Mouse (Mus musculus) forebrain, embryonic 16.5 days (tissue): ENCODE measurements around the gene Olfr488. TPM values are rescaled to one million over a fixed set of nuclear protein-coding genes. Genes with fewer than 3 reads are reported as not detected.
"Not testable (repeated sequence)": the region's sequence is repeated elsewhere in the genome, so short reads cannot be mapped to it uniquely, and the experiment has no call there.

Experiments
- ATAC-seq: fragments of 200-750 bp; cut with Nextera tagmentation; 2 replicates; pipeline ENCODE4 v1.8.0; 2017; ENCODE audit warnings: mild to moderate bottlenecking, moderate library complexity
- H3K27ac ChIP-seq: fragments of 300-500 bp; sonication (generic); 2 replicates; pipeline ENCODE4 v1.5.1; 2014; ENCODE audit warnings: low read length, control low read depth
- H3K27me3 ChIP-seq: fragments of 300-500 bp; sonication (generic); replicated peaks from 2 replicates; pipeline ENCODE4 v1.6.1; 2014; ENCODE audit warnings: low read length; ENCODE audit not compliant: control insufficient read depth, insufficient read depth
- H3K36me3 ChIP-seq: fragments of 300-500 bp; sonication (generic); 2 replicates; pipeline ENCODE4 v1.6.1; 2014; ENCODE audit not compliant: control insufficient read depth, insufficient read depth
- H3K4me1 ChIP-seq: fragments of 300-500 bp; sonication (generic); replicated peaks from 2 replicates; pipeline ENCODE4 v1.6.1; 2014; ENCODE audit warnings: low read length; ENCODE audit not compliant: control insufficient read depth, insufficient read depth
- H3K4me2 ChIP-seq: fragments of 300-500 bp; sonication (generic); 2 replicates; pipeline ENCODE4 v1.6.1; 2014; ENCODE audit warnings: mild to moderate bottlenecking, low read length, control low read depth
- H3K4me3 ChIP-seq: fragments of 300-500 bp; sonication (generic); replicated peaks from 2 replicates; pipeline ENCODE4 v1.5.1; 2014; ENCODE audit warnings: mild to moderate bottlenecking, low read length, control low read depth
- H3K9ac ChIP-seq: fragments of 300-500 bp; sonication (generic); replicated peaks from 2 replicates; pipeline ENCODE4 v1.6.1; 2014; ENCODE audit warnings: low read depth, low read length, control low read depth
- H3K9me3 ChIP-seq: fragments of 300-500 bp; sonication (generic); 2 replicates; pipeline ENCODE4 v1.6.1; 2016; ENCODE audit warnings: low read length; ENCODE audit not compliant: control insufficient read depth
- WGBS: fragments of 180-500 bp; shearing (Covaris S2); extraction: QIAGEN DNeasy Blood & Tissue Kit; methylation state at CpG from one replicate; pipeline ENCODE4 v1.1.7; 2014; 5-methylcytosine and 5-hydroxymethylcytosine counted together
- polyA plus RNA-seq: library from polyadenylated mRNA; unstranded; fragments of >200 nt; fragmentation: Nextera tagmentation; extraction: Ambion mirVana; gene quantifications from 2 replicates; pipeline ENCODE4 v1.2.1, GENCODE M21; 2015

Olfr488 gene
- polyA plus RNA-seq, result not detected in 2 replicates

DNA sequence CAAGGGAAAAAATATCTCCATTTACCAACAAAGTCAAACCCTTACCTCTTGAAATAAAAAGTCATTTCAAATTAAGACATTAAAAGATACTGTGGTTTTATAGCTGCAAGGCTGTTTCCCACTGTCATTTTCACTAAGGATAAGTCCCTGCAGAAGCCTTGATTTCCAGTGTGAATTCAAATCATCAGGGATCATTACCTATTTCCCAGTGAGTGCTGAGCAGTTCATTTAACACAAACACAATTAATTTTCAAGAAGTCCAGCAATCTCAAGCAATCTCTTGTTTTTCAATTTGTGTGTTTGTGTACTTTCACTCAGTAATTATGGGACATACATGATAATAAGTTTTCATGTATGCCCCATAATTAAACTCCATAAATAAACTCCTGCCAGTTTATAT is at the start of gene Olfr488:
Gene Olfr488 (minus strand): TSS at position 101 of the 400 bp plus-strand sequence.
- Histone ChIP-seq H3K27me3 (no peaks in the 10 kb centered on the region), H3K9me3 (no peaks in the 10 kb centered on the region), H3K36me3 (no peaks in the 10 kb centered on the region), H3K4me1 (no peaks in the 10 kb centered on the region), H3K4me3 (no peak within 1 kb of the TSS), H3K4me2 (no peak within 1 kb of the TSS), H3K9ac (no peak within 1 kb of the TSS), H3K27ac (no peak within 1 kb of the TSS)
- no peak for ATAC-seq

DNA sequence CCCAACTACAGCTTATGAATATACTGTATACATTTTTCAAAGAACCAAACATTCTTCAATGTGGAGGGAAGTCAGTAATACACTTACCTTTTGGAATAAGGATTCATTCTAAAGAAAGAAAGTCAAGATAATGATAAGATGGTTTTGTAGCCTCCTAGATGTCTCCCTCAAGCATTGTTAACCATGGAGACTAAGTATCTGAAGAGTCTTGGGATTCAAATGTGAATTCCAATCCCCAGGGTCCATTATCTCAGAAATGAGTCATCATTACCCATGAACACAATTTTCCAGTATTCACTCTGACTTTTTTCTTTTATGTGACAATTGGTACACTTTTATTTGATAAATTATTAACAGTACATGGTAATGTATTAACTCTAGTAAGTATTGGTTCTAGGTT is 30.7 kb upstream of the Olfr488 start, which contains the start of gene Olfr490:
Gene Olfr490 (minus strand): TSS at position 101 of the 400 bp plus-strand sequence.
- no peak within 1 kb of the TSS for H3K4me2 ChIP-seq

DNA sequence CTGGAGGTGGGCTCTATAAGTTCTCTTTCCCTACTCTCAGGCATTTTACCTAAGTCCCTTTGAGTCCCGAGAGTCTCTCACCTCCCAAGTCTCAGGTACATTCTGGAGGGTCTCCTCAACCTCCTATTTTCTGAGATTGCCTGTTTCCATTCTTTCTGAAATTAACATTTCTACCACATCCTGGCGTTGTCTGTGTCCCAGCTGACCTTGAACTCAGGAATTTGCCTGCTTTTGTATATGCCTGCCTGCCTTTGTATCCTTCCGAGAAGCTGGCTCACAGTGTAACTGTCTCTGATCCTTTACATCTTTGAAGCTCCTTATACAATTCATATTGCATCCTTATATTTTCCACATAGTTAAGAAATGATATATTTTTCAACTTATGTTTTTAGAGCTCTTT is 24.6 kb downstream of the Olfr488 start:
- Histone ChIP-seq H3K9me3 (no peaks in the 10 kb centered on the region), H3K27me3 (no peaks in the 10 kb centered on the region), H3K4me3 (no peak overlapping the region), H3K36me3 (no peaks in the 10 kb centered on the region), H3K4me1 (no peaks in the 10 kb centered on the region), H3K4me2 (no peak overlapping the region), H3K27ac (no peak overlapping the region), H3K9ac (no peak overlapping the region)
- WGBS, result 75% methylated on average over 3 of the region's 3 CpGs
- no peak for ATAC-seq

More for the DNA sequence above, 30.7 kb upstream of the Olfr488 start, which contains the start of gene Olfr490:
- Histone ChIP-seq H3K27ac (no peak within 1 kb of the TSS), H3K4me3 (no peak within 1 kb of the TSS), H3K9ac (no peak within 1 kb of the TSS), H3K9me3 (no peaks in the 10 kb centered on the region), H3K36me3 (no peaks in the 10 kb centered on the region), H3K27me3 (no peaks in the 10 kb centered on the region), H3K4me1 (no peaks in the 10 kb centered on the region)
- no peak for ATAC-seq

DNA sequence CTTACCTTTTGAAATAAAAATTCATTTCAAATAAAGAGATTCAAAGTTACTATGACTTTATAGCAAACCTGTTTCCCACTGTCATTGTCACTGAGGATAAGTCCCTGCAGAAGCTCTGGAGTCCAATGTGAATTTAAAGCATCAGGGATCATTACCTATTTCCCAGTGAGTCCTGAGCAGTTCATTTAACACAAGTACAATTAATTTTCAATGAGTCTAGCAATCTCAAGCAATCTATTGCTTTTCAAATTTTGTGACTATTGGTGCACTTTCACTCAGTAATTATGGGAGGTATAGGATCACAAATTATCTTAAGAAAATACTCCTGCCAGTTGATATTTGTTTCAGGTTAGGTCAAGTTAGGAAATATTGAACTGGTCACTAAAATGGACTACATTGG is 43.6 kb downstream of the Olfr488 start, which contains the start of gene Olfr487:
Gene Olfr487 (minus strand): TSS at position 101 of the 400 bp plus-strand sequence.
- not testable (repeated sequence) for H3K4me3 ChIP-seq, ATAC-seq, H3K4me2 ChIP-seq

More for the DNA sequence above, 43.6 kb downstream of the Olfr488 start, which contains the start of gene Olfr487:
- H3K36me3 ChIP-seq, H3K27me3 ChIP-seq, H3K4me1 ChIP-seq, H3K9ac ChIP-seq, H3K27ac ChIP-seq, H3K9me3 ChIP-seq: not testable (repeated sequence)

Other genes with a start within 250 kb of the Olfr488 start
- not detected in 2 replicates for gene Olfr478, start 224.4 kb downstream of the Olfr488 start, polyA plus RNA-seq
- gene Olfr479, start 207.7 kb downstream of the Olfr488 start, polyA plus RNA-seq, result not detected in 2 replicates
- gene Olfr480, start 191.0 kb downstream of the Olfr488 start, polyA plus RNA-seq, result not detected in 2 replicates
- not detected in 2 replicates for gene Olfr481, start 178.5 kb downstream of the Olfr488 start, polyA plus RNA-seq
- not detected in 2 replicates for gene Olfr482, start 160.8 kb downstream of the Olfr488 start, polyA plus RNA-seq
- not detected in 2 replicates for gene Olfr483, start 157.5 kb downstream of the Olfr488 start, polyA plus RNA-seq
- gene Olfr484, start 130.9 kb downstream of the Olfr488 start, polyA plus RNA-seq, result not detected in 2 replicates
- not detected in 2 replicates for gene Olfr485, start 98.5 kb downstream of the Olfr488 start, polyA plus RNA-seq
- gene Olfr486, start 85.6 kb downstream of the Olfr488 start, polyA plus RNA-seq, result not detected in 2 replicates
- not detected in 2 replicates for gene Olfr487, start 43.7 kb downstream of the Olfr488 start, polyA plus RNA-seq
- not detected in 2 replicates for gene Olfr490, start 30.6 kb upstream of the Olfr488 start, polyA plus RNA-seq
- gene Olfr491, start 55.1 kb upstream of the Olfr488 start, polyA plus RNA-seq, result not detected in 2 replicates
- not detected in 2 replicates for gene Olfr492, start 65.3 kb upstream of the Olfr488 start, polyA plus RNA-seq
- not detected in 2 replicates for gene Olfr493, start 88.6 kb upstream of the Olfr488 start, polyA plus RNA-seq
- gene Olfr494, start 107.0 kb upstream of the Olfr488 start, polyA plus RNA-seq, result not detected in 2 replicates
- gene Olfr495, start 134.8 kb upstream of the Olfr488 start, polyA plus RNA-seq, result not detected in 2 replicates
- not detected in 2 replicates for gene Olfr497, start 162.1 kb upstream of the Olfr488 start, polyA plus RNA-seq
- not detected in 2 replicates for gene Olfr498, start 207.0 kb upstream of the Olfr488 start, polyA plus RNA-seq